Mouse (Mus musculus): ENCODE data around the gene Tbl1xr1.
A peak's percentile ranks its signal among the peaks of the same experiment; 100 is the strongest.

The Tbl1xr1 gene

GRCm38 (mm10) chr3:22076561-22076935 lies at the start of gene Tbl1xr1:
Tbl1xr1 (plus strand) TSS chr3:22076652.
- peak; percentile 95 to 97 for DNase-seq

- no peak for DNase-seq
These were observed 38.4 kb upstream of the Tbl1xr1 start for GRCm38 (mm10) chr3:22038004-22038403.

GRCm38 (mm10) chr3:22039036-22039795 lies 37.2 kb upstream of the Tbl1xr1 start:
- no peak for DNase-seq

GRCm38 (mm10) chr3:22040627-22041026 lies 35.8 kb upstream of the Tbl1xr1 start:
- no peak for DNase-seq

GRCm38 (mm10) chr3:22047203-22047602 lies 29.2 kb upstream of the Tbl1xr1 start:
- DNase-seq = no peak

- no peak for DNase-seq
These were observed 19.7 kb upstream of the Tbl1xr1 start for GRCm38 (mm10) chr3:22056664-22057328.

- no peak for DNase-seq
These were observed 18.1 kb upstream of the Tbl1xr1 start for GRCm38 (mm10) chr3:22058206-22058804.

- DNase-seq = no peak
These were observed 15.3 kb upstream of the Tbl1xr1 start for GRCm38 (mm10) chr3:22061163-22061562.

- no peak for DNase-seq
These were observed 7.8 kb upstream of the Tbl1xr1 start for GRCm38 (mm10) chr3:22068621-22069020.

- no peak for DNase-seq
These were observed 2.5 kb upstream of the Tbl1xr1 start for GRCm38 (mm10) chr3:22073916-22074315.

GRCm38 (mm10) chr3:22074591-22075294 lies 1.7 kb upstream of the Tbl1xr1 start:
- peak; percentile 31 for DNase-seq

GRCm38 (mm10) chr3:22075517-22075886 lies 950 bp upstream of the Tbl1xr1 start:
- no peak for DNase-seq

GRCm38 (mm10) chr3:22075887-22076560 lies 428 bp upstream of the Tbl1xr1 start:
- peak; percentile 94 to 95 for DNase-seq

GRCm38 (mm10) chr3:22076936-22077656 lies 644 bp downstream of the Tbl1xr1 start:
- DNase-seq = peak in 1 of 2 experiments; percentile 75

- DNase-seq = peak; percentile 38 to 54
These were observed 1.4 kb downstream of the Tbl1xr1 start for GRCm38 (mm10) chr3:22077657-22078475.

GRCm38 (mm10) chr3:22078529-22078928 lies 2.1 kb downstream of the Tbl1xr1 start:
- no peak for DNase-seq

GRCm38 (mm10) chr3:22081869-22082268 lies 5.4 kb downstream of the Tbl1xr1 start:
- no peak for DNase-seq

GRCm38 (mm10) chr3:22082823-22083222 lies 6.4 kb downstream of the Tbl1xr1 start:
- no peak for DNase-seq

GRCm38 (mm10) chr3:22084222-22084996 lies 8.0 kb downstream of the Tbl1xr1 start:
- no peak for DNase-seq

GRCm38 (mm10) chr3:22089825-22090224 lies 13.4 kb downstream of the Tbl1xr1 start:
- DNase-seq = no peak

Measured in thymus, postnatal 36 days (tissue).